Mouse (Mus musculus): Measurements from ENCODE around the gene Gm43517. TPM values are rescaled to one million over a fixed set of nuclear protein-coding genes. Genes with fewer than 3 reads are reported as not detected.

Gm43517 gene
- not detected in 2 replicates for polyA plus RNA-seq (2014; fragmentation: Nextera tagmentation; extraction: Ambion mirVana)

GRCm38 (mm10) chr12:49384876-49385630 lies at the start of gene Gm43517:
Gm43517 (plus strand) TSS chr12:49385174.
- H3K4me2 ChIP-seq: peak within 1 kb of the TSS; percentile 70
- no peak within 1 kb of the TSS for H3K27ac ChIP-seq (ENCODE audit: low read depth, low read length)
- H3K4me1 ChIP-seq (ENCODE audit: control insufficient read depth, insufficient read depth, low read length): 0 out of 2 replicates have a peak, but pooled peaks cover 7% of the 10 kb centered on the region
- no peaks in the 10 kb centered on the region for H3K9me3 ChIP-seq (replicated peaks; ENCODE audit: control insufficient read depth, low read length)
- peak within 1 kb of the TSS; percentile 47 for H3K4me3 ChIP-seq (ENCODE audit: low read depth, low read length)
- no peaks in the 10 kb centered on the region for H3K36me3 ChIP-seq (ENCODE audit: control insufficient read depth, insufficient read depth, low read length)
- H3K27me3 ChIP-seq (ENCODE audit: control insufficient read depth, insufficient read depth, low read length): peaks cover 70% of the 10 kb centered on the region
- WGBS (ENCODE audit: insufficient replicate concordance): 1% methylated on average over 74 of the region's 75 CpGs
- no peak for ATAC-seq (replicated peaks; ENCODE audit: insufficient number of reproducible peaks, low FRiP score, low TSS enrichment)
- H3K9ac ChIP-seq (ENCODE audit: low read depth, low read length): no peak within 1 kb of the TSS

DNA sequence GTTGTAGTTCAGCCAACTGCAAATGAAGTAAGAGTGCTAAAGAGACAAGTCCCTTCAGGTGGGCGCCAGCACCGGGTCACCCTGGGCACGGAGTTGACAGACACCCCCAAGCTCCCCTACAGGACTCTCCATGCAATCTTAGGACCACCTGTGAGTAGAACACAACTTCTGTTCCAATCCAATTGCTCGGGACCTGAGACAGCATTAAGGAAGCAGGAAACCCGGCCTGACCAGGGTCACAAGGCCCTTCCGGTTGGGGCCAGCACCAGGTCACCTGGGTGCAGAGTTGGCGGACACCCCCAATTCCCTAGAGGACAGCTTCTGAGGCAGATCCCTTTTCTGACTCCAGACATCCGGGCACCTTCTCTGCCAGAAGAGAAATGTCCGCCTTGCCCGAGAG lies 35.3 kb upstream of the Gm43517 start:
- 83% methylated on average over 10 of the region's 10 CpGs for WGBS (ENCODE audit: insufficient replicate concordance)
- no peaks in the 10 kb centered on the region for H3K4me1 ChIP-seq (ENCODE audit: control insufficient read depth, insufficient read depth, low read length)
- ATAC-seq (replicated peaks; ENCODE audit: insufficient number of reproducible peaks, low FRiP score, low TSS enrichment): no peak
- no peak overlapping the region for H3K4me2 ChIP-seq
- no peaks in the 10 kb centered on the region for H3K36me3 ChIP-seq (ENCODE audit: control insufficient read depth, insufficient read depth, low read length)
- H3K9me3 ChIP-seq (replicated peaks; ENCODE audit: control insufficient read depth, low read length): no peaks in the 10 kb centered on the region
- H3K4me3 ChIP-seq (ENCODE audit: low read depth, low read length): no peak overlapping the region
- H3K27ac ChIP-seq (ENCODE audit: low read depth, low read length): no peak overlapping the region
- no peak overlapping the region for H3K9ac ChIP-seq (ENCODE audit: low read depth, low read length)
- no peaks in the 10 kb centered on the region for H3K27me3 ChIP-seq (ENCODE audit: control insufficient read depth, insufficient read depth, low read length)

DNA sequence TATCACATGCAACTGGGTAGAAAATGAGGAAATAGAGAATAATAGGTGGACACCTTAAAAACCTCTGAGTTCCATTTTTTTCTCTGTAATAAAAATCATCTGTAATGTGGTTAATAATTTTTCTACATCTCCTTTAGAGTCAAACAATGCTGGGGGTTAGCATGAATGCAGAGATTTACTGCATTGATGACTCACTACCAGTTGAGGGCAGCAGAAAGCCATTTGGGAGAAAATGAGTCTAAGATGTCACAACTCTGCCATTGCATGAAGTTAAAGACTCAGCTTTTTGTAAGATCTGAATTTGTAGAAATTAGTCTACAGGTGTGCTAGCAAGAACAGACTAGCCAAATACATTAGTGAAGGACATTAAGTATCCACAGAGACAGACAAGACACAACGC lies 16.0 kb upstream of the Gm43517 start:
- Histone ChIP-seq H3K27ac (ENCODE audit: low read depth, low read length) (no peak overlapping the region), H3K9ac (ENCODE audit: low read depth, low read length) (no peak overlapping the region), H3K4me2 (no peak overlapping the region), H3K36me3 (ENCODE audit: control insufficient read depth, insufficient read depth, low read length) (no peaks in the 10 kb centered on the region), H3K27me3 (ENCODE audit: control insufficient read depth, insufficient read depth, low read length) (peaks cover 17% of the 10 kb centered on the region), H3K4me3 (ENCODE audit: low read depth, low read length) (no peak overlapping the region), H3K4me1 (ENCODE audit: control insufficient read depth, insufficient read depth, low read length) (no peaks in the 10 kb centered on the region), H3K9me3 (replicated peaks; ENCODE audit: control insufficient read depth, low read length) (no peaks in the 10 kb centered on the region)
- no peak for ATAC-seq (replicated peaks; ENCODE audit: insufficient number of reproducible peaks, low FRiP score, low TSS enrichment)
- 63% methylated on average over 1 of the region's 1 CpGs for WGBS (ENCODE audit: insufficient replicate concordance)

GRCm38 (mm10) chr12:49372170-49372569 lies 12.8 kb upstream of the Gm43517 start:
- Histone ChIP-seq H3K9ac (ENCODE audit: low read depth, low read length) (no peak overlapping the region), H3K27me3 (ENCODE audit: control insufficient read depth, insufficient read depth, low read length) (peaks cover 40% of the 10 kb centered on the region), H3K4me2 (no peak overlapping the region), H3K4me1 (ENCODE audit: control insufficient read depth, insufficient read depth, low read length) (no peaks in the 10 kb centered on the region), H3K4me3 (ENCODE audit: low read depth, low read length) (no peak overlapping the region), H3K9me3 (replicated peaks; ENCODE audit: control insufficient read depth, low read length) (no peaks in the 10 kb centered on the region), H3K27ac (ENCODE audit: low read depth, low read length) (no peak overlapping the region), H3K36me3 (ENCODE audit: control insufficient read depth, insufficient read depth, low read length) (no peaks in the 10 kb centered on the region)
- ATAC-seq (replicated peaks; ENCODE audit: insufficient number of reproducible peaks, low FRiP score, low TSS enrichment): no peak

GRCm38 (mm10) chr12:49373176-49373575 lies 11.8 kb upstream of the Gm43517 start:
- Histone ChIP-seq H3K9ac (ENCODE audit: low read depth, low read length) (no peak overlapping the region), H3K36me3 (ENCODE audit: control insufficient read depth, insufficient read depth, low read length) (no peaks in the 10 kb centered on the region), H3K27ac (ENCODE audit: low read depth, low read length) (no peak overlapping the region), H3K27me3 (ENCODE audit: control insufficient read depth, insufficient read depth, low read length) (peaks cover 50% of the 10 kb centered on the region), H3K4me3 (ENCODE audit: low read depth, low read length) (no peak overlapping the region), H3K9me3 (replicated peaks; ENCODE audit: control insufficient read depth, low read length) (no peaks in the 10 kb centered on the region), H3K4me2 (no peak overlapping the region), H3K4me1 (ENCODE audit: control insufficient read depth, insufficient read depth, low read length) (no peaks in the 10 kb centered on the region)
- no peak for ATAC-seq (replicated peaks; ENCODE audit: insufficient number of reproducible peaks, low FRiP score, low TSS enrichment)
- WGBS (ENCODE audit: insufficient replicate concordance): 11% methylated on average over 5 of the region's 5 CpGs

DNA sequence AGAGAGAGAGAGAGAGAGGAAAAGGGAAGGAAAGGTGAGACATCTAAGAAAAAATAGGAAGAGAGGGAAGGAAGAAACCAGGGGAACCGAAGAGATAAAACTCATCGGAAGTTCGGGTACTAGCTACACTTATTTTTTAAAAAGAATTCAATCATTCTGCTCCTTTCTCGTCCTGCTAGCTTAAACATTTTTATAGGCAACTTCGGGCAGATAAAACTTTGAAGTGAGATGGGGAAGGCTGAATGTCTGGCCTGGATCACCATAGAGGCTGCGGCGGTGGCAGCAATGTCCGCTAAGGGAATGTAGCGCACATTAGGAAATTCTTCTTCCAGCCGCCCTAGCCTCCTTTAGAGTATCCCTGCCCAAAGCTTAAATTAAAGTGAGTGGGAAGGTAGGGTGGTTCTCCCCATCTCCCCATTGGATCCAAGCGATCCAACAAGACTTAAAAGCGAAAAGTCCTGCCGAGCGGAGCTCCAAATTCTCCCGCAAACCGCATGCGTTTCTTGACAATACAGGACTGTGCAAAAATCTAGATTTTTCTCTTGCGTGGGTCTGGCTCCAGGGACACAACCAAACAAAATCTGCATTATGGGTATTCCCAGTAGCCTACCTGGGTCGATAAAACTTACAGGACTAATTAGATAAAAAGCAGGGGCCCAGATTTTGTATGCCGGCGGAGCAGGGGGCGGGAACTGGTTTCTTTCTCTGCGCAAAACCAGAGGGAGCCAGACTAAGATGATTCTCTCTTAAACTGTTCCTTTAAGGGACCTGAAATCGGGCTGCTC lies 11.0 kb upstream of the Gm43517 start:
- Histone ChIP-seq H3K4me3 (ENCODE audit: low read depth, low read length) (peak overlapping the region; percentile 41), H3K9ac (ENCODE audit: low read depth, low read length) (no peak overlapping the region), H3K4me2 (peak overlapping the region; percentile 71), H3K9me3 (replicated peaks; ENCODE audit: control insufficient read depth, low read length) (no peaks in the 10 kb centered on the region), H3K27me3 (ENCODE audit: control insufficient read depth, insufficient read depth, low read length) (peaks cover 58% of the 10 kb centered on the region), H3K36me3 (ENCODE audit: control insufficient read depth, insufficient read depth, low read length) (no peaks in the 10 kb centered on the region), H3K27ac (ENCODE audit: low read depth, low read length) (no peak overlapping the region), H3K4me1 (ENCODE audit: control insufficient read depth, insufficient read depth, low read length) (no peaks in the 10 kb centered on the region)
- WGBS (ENCODE audit: insufficient replicate concordance): 1% methylated on average over 24 of the region's 24 CpGs
- no peak for ATAC-seq (replicated peaks; ENCODE audit: insufficient number of reproducible peaks, low FRiP score, low TSS enrichment)

DNA sequence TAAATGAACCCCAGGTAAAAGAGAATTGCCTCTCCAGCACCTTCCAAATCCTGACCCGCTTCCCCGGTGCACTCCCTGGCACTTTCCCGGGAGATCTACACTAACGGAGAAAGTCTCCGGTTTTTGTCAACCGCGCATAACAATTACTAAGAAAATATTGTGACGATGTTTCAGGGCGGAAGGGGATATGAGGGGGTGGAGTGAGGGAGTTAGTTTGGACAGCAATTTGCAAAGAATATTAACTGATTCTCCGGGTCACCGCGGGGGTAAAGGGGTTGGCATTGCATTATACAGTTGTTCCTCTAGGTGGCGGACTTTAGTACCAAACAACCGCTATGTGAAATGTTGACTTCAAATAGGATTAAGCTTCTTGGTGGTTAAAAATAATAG lies 10.4 kb upstream of the Gm43517 start:
- WGBS (ENCODE audit: insufficient replicate concordance): under 1% methylated on average over 14 of the region's 14 CpGs
- Histone ChIP-seq H3K27ac (ENCODE audit: low read depth, low read length) (no peak overlapping the region), H3K9me3 (replicated peaks; ENCODE audit: control insufficient read depth, low read length) (no peaks in the 10 kb centered on the region), H3K27me3 (ENCODE audit: control insufficient read depth, insufficient read depth, low read length) (peaks cover 64% of the 10 kb centered on the region), H3K36me3 (ENCODE audit: control insufficient read depth, insufficient read depth, low read length) (no peaks in the 10 kb centered on the region), H3K4me2 (peak overlapping the region; percentile 71), H3K9ac (ENCODE audit: low read depth, low read length) (no peak overlapping the region), H3K4me3 (ENCODE audit: low read depth, low read length) (peak overlapping the region; percentile 41), H3K4me1 (ENCODE audit: control insufficient read depth, insufficient read depth, low read length) (no peaks in the 10 kb centered on the region)
- no peak for ATAC-seq (replicated peaks; ENCODE audit: insufficient number of reproducible peaks, low FRiP score, low TSS enrichment)

- H3K4me2 ChIP-seq: no peak overlapping the region
- ATAC-seq (replicated peaks; ENCODE audit: insufficient number of reproducible peaks, low FRiP score, low TSS enrichment): no peak
- H3K27me3 ChIP-seq (ENCODE audit: control insufficient read depth, insufficient read depth, low read length): peaks cover 74% of the 10 kb centered on the region
- H3K4me3 ChIP-seq (ENCODE audit: low read depth, low read length): no peak overlapping the region
- H3K27ac ChIP-seq (ENCODE audit: low read depth, low read length): no peak overlapping the region
- H3K4me1 ChIP-seq (ENCODE audit: control insufficient read depth, insufficient read depth, low read length): no peaks in the 10 kb centered on the region
- H3K9me3 ChIP-seq (replicated peaks; ENCODE audit: control insufficient read depth, low read length): no peaks in the 10 kb centered on the region
- no peaks in the 10 kb centered on the region for H3K36me3 ChIP-seq (ENCODE audit: control insufficient read depth, insufficient read depth, low read length)
- 4% methylated on average over 15 of the region's 15 CpGs for WGBS (ENCODE audit: insufficient replicate concordance)
- no peak overlapping the region for H3K9ac ChIP-seq (ENCODE audit: low read depth, low read length)
Measured at GRCm38 (mm10) chr12:49375427-49376317, 9.3 kb upstream of the Gm43517 start.

All from heart, embryonic 11.5 days (tissue).